Mouse (Mus musculus) hindbrain, embryonic 13.5 days (tissue): ENCODE data around the gene Znrf4. TPM values are rescaled to one million over a fixed set of nuclear protein-coding genes. Genes with fewer than 3 reads are reported as not detected.

Source experiments
- ATAC-seq: fragments of 200-750 bp; cut with Nextera tagmentation; 2 replicates; pipeline ENCODE4 v1.8.0; 2017; ENCODE audit warnings: moderate TSS enrichment; ENCODE audit not compliant: low FRiP score
- H3K27ac ChIP-seq: fragments of 300-500 bp; sonication (generic); 2 replicates; pipeline ENCODE4 v1.5.1; 2015; ENCODE audit warnings: inconsistent platforms, mild to moderate bottlenecking, moderate library complexity
- H3K27me3 ChIP-seq: fragments of 300-500 bp; sonication (generic); 2 replicates; pipeline ENCODE4 v1.6.1; 2015; ENCODE audit warnings: mild to moderate bottlenecking, inconsistent platforms
- H3K36me3 ChIP-seq: fragments of 300-500 bp; sonication (generic); 2 replicates; pipeline ENCODE4 v1.6.1; 2015; ENCODE audit warnings: mild to moderate bottlenecking, inconsistent platforms
- H3K4me1 ChIP-seq: fragments of 300-500 bp; sonication (generic); replicated peaks from 2 replicates; pipeline ENCODE4 v1.6.1; 2015; ENCODE audit warnings: inconsistent platforms
- H3K4me2 ChIP-seq: fragments of 300-500 bp; sonication (generic); 2 replicates; pipeline ENCODE4 v1.6.1; 2015; ENCODE audit warnings: inconsistent platforms, mild to moderate bottlenecking, moderate library complexity
- H3K4me3 ChIP-seq: fragments of 300-500 bp; sonication (generic); 2 replicates; pipeline ENCODE4 v1.5.1; 2015; ENCODE audit warnings: mild to moderate bottlenecking, inconsistent platforms
- H3K9ac ChIP-seq: fragments of 300-500 bp; sonication (generic); 2 replicates; pipeline ENCODE4 v1.6.1; 2015; ENCODE audit warnings: mild to moderate bottlenecking, inconsistent platforms
- H3K9me3 ChIP-seq: fragments of 300-500 bp; sonication (generic); 2 replicates; pipeline ENCODE4 v1.6.1; 2016; ENCODE audit warnings: inconsistent platforms
- WGBS: fragments of 180-500 bp; shearing (Covaris S2); methylation state at CpG from one replicate; pipeline ENCODE4 v1.1.7; 2015; 5-methylcytosine and 5-hydroxymethylcytosine counted together
- polyA plus RNA-seq: library from polyadenylated mRNA; unstranded; fragments of >200 nt; fragmentation: Nextera tagmentation; extraction: Ambion mirVana; gene quantifications from 2 replicates; pipeline ENCODE4 v1.2.1, GENCODE M21; 2015

Znrf4 gene
- polyA plus RNA-seq, 1 experiment from 2014 or later: not detected

- Histone ChIP-seq H3K9me3 (no peaks in the 10 kb centered on the region; the same call in 1 of the 2 replicates), H3K27ac (peak overlapping the region; percentile 62), H3K4me3 (no peak overlapping the region), H3K4me1 (peaks cover 27% of the 10 kb centered on the region), H3K27me3 (peaks cover 38% of the 10 kb centered on the region), H3K4me2 (peak overlapping the region; percentile 36), H3K9ac (peak overlapping the region; percentile 29; the same call in 1 of the 2 replicates), H3K36me3 (no peaks in the 10 kb centered on the region)
- 11% methylated on average over 13 of the region's 13 CpGs for WGBS
- peak; percentile 68 for ATAC-seq
These were observed 3.6 kb upstream of the Znrf4 start for GRCm38 (mm10) chr17:56515690-56516410.

- Histone ChIP-seq H3K36me3 (no peaks in the 10 kb centered on the region), H3K27ac (no peak overlapping the region)
- WGBS: 44% methylated on average over 12 of the region's 12 CpGs
These were observed 2.7 kb upstream of the Znrf4 start for GRCm38 (mm10) chr17:56514916-56515315.

GRCm38 (mm10) chr17:56514330-56514729 lies 2.1 kb upstream of the Znrf4 start:
- Histone ChIP-seq H3K27me3 (peaks cover 51% of the 10 kb centered on the region), H3K9ac (no peak overlapping the region), H3K4me1 (peaks cover 38% of the 10 kb centered on the region), H3K4me2 (no peak overlapping the region), H3K27ac (no peak overlapping the region), H3K4me3 (no peak overlapping the region), H3K36me3 (no peaks in the 10 kb centered on the region), H3K9me3 (no peaks in the 10 kb centered on the region; the same call in 1 of the 2 replicates)
- ATAC-seq: no peak

More at GRCm38 (mm10) chr17:56514916-56515315, 2.7 kb upstream of the Znrf4 start:
- ATAC-seq: no peak
- no peak overlapping the region for H3K4me3 ChIP-seq
- peak overlapping the region; percentile 29; the same call in 1 of the 2 replicates for H3K9ac ChIP-seq
- peaks cover 47% of the 10 kb centered on the region for H3K27me3 ChIP-seq
- H3K4me1 ChIP-seq: peaks cover 34% of the 10 kb centered on the region
- no peak overlapping the region for H3K4me2 ChIP-seq
- no peaks in the 10 kb centered on the region; the same call in 1 of the 2 replicates for H3K9me3 ChIP-seq

GRCm38 (mm10) chr17:56511707-56512090 lies 532 bp downstream of the Znrf4 start:
- no peak overlapping the region for H3K27ac ChIP-seq
- no peak for ATAC-seq
- peaks cover 55% of the 10 kb centered on the region for H3K27me3 ChIP-seq
- WGBS: 19% methylated on average over 29 of the region's 29 CpGs
- peak overlapping the region; percentile 46 for H3K4me2 ChIP-seq
- H3K9me3 ChIP-seq: no peaks in the 10 kb centered on the region; the same call in 1 of the 2 replicates
- H3K4me3 ChIP-seq: peak overlapping the region; percentile 22
- H3K36me3 ChIP-seq: no peaks in the 10 kb centered on the region
- H3K4me1 ChIP-seq: peaks cover 62% of the 10 kb centered on the region
- peak overlapping the region; percentile 49 for H3K9ac ChIP-seq

- Histone ChIP-seq H3K4me3 (peak overlapping the region; percentile 22), H3K27ac (no peak overlapping the region), H3K27me3 (peaks cover 55% of the 10 kb centered on the region), H3K4me2 (peak overlapping the region; percentile 46), H3K9ac (peak overlapping the region; percentile 49), H3K36me3 (no peaks in the 10 kb centered on the region), H3K4me1 (peaks cover 64% of the 10 kb centered on the region), H3K9me3 (no peaks in the 10 kb centered on the region)
- 6% methylated on average over 60 of the region's 60 CpGs for WGBS
- no peak for ATAC-seq
These were observed 1.1 kb downstream of the Znrf4 start for GRCm38 (mm10) chr17:56510970-56511706.

GRCm38 (mm10) chr17:56510473-56510969 lies 1.7 kb downstream of the Znrf4 start:
- ATAC-seq: no peak
- Histone ChIP-seq H3K4me2 (peak overlapping the region; percentile 46; the same call in 1 of the 2 replicates), H3K4me1 (peaks cover 64% of the 10 kb centered on the region), H3K4me3 (peak overlapping the region; percentile 22; the same call in 1 of the 2 replicates), H3K27ac (peak overlapping the region; percentile 55), H3K27me3 (peaks cover 55% of the 10 kb centered on the region), H3K9ac (peak overlapping the region; percentile 49; the same call in 1 of the 2 replicates), H3K36me3 (no peaks in the 10 kb centered on the region), H3K9me3 (no peaks in the 10 kb centered on the region)
- WGBS: 27% methylated on average over 27 of the region's 27 CpGs

GRCm38 (mm10) chr17:56509707-56510472 lies 2.3 kb downstream of the Znrf4 start:
- Histone ChIP-seq H3K4me1 (peaks cover 63% of the 10 kb centered on the region), H3K4me3 (no peak overlapping the region), H3K4me2 (peak overlapping the region; percentile 13; the same call in 1 of the 2 replicates), H3K9me3 (no peaks in the 10 kb centered on the region), H3K9ac (no peak overlapping the region), H3K27me3 (peaks cover 53% of the 10 kb centered on the region), H3K27ac (peak overlapping the region; percentile 69), H3K36me3 (no peaks in the 10 kb centered on the region)
- peak; percentile 25 for ATAC-seq
- WGBS: 5% methylated on average over 30 of the region's 37 CpGs

- ATAC-seq: 0 out of 2 replicates have a peak, but pooled peaks have one; percentile 1
- no peak overlapping the region for H3K9ac ChIP-seq
- peak overlapping the region; percentile 69 for H3K27ac ChIP-seq
- H3K27me3 ChIP-seq: peaks cover 47% of the 10 kb centered on the region
- H3K9me3 ChIP-seq: no peaks in the 10 kb centered on the region
- peaks cover 61% of the 10 kb centered on the region for H3K4me1 ChIP-seq
- 28% methylated on average over 10 of the region's 10 CpGs for WGBS
- H3K36me3 ChIP-seq: no peaks in the 10 kb centered on the region
- peak overlapping the region; percentile 13; the same call in 1 of the 2 replicates for H3K4me2 ChIP-seq
- no peak overlapping the region for H3K4me3 ChIP-seq
These were observed 3.1 kb downstream of the Znrf4 start for GRCm38 (mm10) chr17:56509021-56509640.

- peak overlapping the region; percentile 89 for H3K9ac ChIP-seq
- 0% methylated on average over 42 of the region's 42 CpGs for WGBS
- peak overlapping the region; percentile 95 for H3K27ac ChIP-seq
- no peaks in the 10 kb centered on the region for H3K9me3 ChIP-seq
- peaks cover 63% of the 10 kb centered on the region for H3K4me1 ChIP-seq
- H3K4me2 ChIP-seq: peak overlapping the region; percentile 95
- H3K36me3 ChIP-seq: no peaks in the 10 kb centered on the region
- peak; percentile 92 for ATAC-seq
- peak overlapping the region; percentile 57 for H3K4me3 ChIP-seq
- H3K27me3 ChIP-seq: peaks cover 33% of the 10 kb centered on the region
These were observed 4.8 kb downstream of the Znrf4 start for GRCm38 (mm10) chr17:56507161-56508068.

- no peaks in the 10 kb centered on the region for H3K9me3 ChIP-seq
- ATAC-seq: peak; percentile 0; the same call in 1 of the 2 replicates
- peaks cover 24% of the 10 kb centered on the region for H3K27me3 ChIP-seq
- WGBS: 55% methylated on average over 15 of the region's 15 CpGs
- H3K9ac ChIP-seq: peak overlapping the region; percentile 89
- peak overlapping the region; percentile 57 for H3K4me3 ChIP-seq
- no peaks in the 10 kb centered on the region for H3K36me3 ChIP-seq
- H3K4me1 ChIP-seq: peaks cover 66% of the 10 kb centered on the region
- H3K4me2 ChIP-seq: peak overlapping the region; percentile 95
- peak overlapping the region; percentile 95 for H3K27ac ChIP-seq
These were observed 5.7 kb downstream of the Znrf4 start for GRCm38 (mm10) chr17:56506417-56507065.
